Mouse (Mus musculus): Measurements from ENCODE around the gene Gm10643.

Gm10643 gene

DNA sequence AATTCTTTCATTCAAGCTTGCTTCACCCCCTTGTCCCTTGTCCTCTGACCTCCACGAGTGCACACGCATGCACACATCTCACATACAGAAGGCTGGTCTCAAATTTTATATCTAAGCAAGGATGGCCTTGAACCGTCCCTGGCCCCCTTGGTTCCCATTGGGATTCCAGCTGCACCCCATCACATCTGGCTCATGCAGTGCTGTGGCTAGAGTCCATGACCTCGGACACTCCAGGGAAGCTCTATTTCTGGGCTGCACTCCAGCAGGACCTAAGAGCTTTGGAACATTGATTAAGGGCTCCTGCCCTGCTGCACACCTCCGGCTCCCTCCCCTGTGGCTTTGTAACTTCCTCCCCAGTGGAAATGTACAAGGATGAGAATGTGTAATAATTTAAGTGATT lies 26.9 kb downstream of the Gm10643 start:
- DNase-seq: peak; percentile 26

DNA sequence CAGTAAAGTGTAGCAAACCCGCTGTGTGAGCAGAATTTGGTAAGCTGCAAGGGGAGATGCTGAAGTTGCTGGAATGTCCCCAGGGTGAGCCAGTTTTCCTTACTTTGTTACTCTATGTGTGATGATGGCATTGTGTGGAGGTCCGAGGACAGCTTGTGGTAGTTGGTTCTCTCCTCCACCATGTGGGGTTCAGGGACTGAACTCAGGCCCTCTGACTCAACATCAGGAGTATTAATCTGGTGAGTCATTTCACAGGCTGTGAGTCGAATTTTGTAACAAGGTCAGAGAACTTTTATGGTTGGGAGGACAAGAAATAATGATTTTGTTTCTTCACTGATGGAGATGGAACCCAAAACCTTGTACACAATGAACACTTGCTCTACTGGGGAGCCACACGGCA lies 32.2 kb downstream of the Gm10643 start:
- no peak for DNase-seq

DNA sequence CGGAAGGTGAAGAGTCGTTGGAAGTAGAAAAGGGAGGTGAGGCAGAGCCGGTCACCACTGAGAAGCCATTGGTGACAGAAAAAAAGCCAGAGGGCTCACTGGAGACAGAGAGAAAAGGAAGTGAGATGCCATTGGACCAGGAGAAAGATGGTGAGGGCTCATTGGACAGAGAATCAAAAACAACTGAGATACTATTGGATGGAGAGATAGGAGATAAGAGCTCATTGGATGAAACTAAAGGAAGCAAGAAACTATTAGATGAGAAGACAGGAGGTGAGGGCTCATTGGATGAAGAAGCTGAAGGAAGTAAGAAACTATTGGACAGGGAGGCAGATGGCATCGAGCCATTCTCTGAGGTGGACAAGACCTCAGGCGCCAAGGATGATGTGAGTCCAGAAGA lies 35.7 kb downstream of the Gm10643 start:
- no peak for DNase-seq

DNA sequence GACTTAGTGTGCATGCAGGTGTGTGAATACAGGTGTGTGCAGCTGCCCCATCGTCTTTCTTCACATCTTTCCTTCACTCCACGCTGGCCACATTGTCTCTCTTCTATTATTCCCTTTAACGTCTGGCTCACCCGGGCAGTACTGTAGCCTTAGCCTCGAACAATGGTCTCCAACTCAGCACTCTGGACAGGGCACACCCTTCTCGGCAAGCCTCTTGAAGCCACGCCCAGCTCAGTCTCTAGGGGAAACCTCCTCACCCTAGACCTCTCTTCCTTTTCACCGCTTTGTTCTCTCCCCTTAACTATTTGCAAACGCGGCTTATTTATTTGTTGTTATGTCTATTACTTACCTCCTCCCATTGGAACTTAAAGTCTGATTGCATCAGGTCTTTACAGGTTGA lies 37.5 kb downstream of the Gm10643 start:
- DNase-seq: no peak

DNA sequence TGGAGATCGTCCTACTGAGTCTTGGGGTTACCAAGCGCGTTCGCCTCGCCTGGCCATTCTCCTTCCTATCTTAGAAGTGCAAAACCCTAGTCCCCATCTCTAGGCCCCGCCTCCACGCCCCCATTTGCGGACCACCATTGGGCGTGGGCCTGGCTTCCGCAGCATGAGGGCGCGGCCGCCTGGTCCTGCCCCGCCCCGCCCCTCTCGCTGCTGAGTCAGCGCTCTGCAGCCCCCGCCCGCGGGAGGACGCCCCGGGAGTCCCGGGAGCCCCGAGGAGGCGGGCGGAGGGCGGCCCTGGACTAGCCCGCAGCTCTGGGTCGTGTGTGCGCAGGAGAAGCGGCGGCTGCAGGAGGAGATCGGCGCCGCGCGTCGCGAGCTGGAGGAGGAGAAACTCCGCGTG lies 39.1 kb downstream of the Gm10643 start:
- no peak for DNase-seq

DNA sequence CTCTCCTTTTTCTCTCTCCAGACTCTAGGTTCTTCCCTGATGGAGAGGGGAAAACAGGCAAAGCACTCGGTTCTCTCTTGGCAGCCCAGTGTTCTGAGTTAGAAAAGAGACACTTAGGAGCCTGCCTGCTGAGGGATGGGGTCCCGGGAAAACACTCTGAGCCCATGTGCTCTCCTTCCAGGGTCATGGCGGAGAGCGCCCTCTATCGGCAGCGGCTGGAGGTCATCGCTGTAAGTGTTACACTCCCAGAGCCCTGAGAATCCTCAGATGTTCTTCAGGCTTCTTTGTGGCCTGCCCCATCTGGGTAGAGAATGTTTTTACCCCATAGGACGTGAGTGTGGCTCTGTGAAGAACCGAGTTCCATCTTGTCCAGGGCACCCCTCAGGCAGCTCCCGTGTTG lies 40.8 kb downstream of the Gm10643 start:
- DNase-seq: peak; percentile 59

DNA sequence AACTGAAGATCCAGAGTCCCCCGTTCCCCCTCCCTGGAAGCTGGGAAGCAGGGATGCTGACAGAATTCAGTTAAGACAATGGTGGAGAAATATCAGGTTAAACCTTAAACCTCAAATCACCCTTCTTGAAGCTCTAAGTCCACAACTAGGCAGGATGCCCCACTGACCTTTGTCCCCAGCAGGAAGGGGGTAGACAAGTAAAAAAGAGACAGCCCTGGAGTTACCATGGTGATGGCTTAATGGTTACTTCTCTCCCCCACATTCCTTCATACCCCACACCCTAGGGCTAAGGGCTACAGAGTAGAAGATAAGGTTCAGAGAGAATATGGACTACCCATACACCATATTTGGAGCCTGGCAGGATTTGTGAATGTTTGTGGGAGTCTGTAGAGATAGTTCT lies 41.3 kb downstream of the Gm10643 start:
- peak; percentile 89 for DNase-seq

DNA sequence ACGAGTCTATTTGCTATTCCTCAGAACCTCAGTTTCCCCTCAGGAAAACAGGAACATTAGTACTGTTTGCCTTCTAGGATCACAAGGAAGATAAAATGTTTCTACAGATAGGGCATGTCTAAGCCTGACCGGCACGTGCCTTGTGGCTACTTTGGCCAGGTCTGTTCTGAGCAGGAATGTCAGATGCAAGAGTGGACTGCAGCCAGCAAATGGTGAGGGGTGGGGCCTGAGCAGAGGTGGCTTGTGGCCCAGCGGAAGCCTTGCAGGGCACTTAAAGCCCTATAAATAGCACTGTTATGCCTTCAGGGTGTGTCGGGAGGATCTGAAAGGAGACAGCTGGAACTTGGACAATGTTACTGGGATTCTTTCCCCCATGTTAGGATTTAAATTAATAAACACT lies 41.9 kb downstream of the Gm10643 start:
- peak; percentile 89 for DNase-seq

DNA sequence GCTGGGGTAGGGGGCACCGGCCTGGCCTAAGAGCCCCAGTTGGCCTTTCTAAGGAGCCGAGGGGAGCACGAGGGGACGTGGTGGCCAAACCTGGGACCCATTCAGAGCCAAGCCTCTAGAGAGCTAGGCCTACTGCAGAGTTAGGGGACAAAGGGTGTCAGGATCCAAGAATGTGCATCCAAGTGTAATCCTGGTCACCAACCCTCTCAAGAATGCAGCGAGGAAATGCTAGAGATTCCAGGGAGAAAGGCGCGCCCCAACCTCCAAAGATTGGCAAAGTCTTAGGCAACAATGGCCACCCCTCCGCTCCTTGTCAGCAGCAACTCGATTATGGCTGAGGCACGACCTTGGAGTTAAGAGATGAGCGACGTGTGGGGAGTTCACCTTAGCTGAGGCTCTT lies 43.4 kb downstream of the Gm10643 start:
- peak; percentile 38 for DNase-seq

DNA sequence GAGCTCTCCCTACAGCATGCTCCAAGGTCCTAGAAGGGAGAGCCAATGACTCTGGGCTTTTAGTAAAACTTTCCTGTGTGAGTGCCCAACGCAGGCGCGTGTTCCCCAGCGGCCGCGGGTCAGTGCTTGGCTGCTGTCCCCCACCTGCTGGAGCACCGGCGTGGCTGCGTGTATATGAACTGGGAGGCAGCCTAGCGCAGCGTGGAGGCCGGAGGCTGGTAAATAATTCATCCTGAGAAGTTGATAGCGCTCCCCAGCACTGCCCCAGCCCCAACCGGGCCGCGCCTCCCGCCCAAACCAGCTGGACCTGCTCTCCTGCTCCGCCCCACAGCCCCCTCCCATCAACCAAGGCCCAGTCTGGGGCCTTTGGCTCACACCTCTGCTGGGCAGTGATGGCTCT lies 43.8 kb downstream of the Gm10643 start, which contains the start of gene Palm3:
TSS of gene Palm3 (plus strand) at position 376 of the 400 bp plus-strand sequence.
- peak; percentile 89 for DNase-seq

DNA sequence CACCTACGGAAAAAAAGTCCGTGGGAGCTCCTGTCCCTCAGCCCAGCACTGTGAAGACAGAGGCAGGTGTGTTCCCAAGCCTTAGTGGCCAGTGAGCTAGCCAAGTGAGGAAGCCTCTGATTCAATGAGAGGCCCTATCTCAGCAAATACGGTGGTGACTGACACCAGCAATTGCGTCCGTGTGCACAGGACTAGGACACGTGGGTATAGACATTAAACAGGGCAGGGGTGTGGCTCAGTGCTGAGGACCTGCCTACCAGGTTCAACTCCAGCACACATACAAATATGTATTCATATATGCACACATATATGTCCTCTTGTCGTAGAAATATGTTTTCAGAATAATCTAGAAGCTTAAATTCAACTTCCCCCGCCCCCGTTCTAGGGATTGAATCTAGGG lies 45.2 kb downstream of the Gm10643 start:
- no peak for DNase-seq

DNA sequence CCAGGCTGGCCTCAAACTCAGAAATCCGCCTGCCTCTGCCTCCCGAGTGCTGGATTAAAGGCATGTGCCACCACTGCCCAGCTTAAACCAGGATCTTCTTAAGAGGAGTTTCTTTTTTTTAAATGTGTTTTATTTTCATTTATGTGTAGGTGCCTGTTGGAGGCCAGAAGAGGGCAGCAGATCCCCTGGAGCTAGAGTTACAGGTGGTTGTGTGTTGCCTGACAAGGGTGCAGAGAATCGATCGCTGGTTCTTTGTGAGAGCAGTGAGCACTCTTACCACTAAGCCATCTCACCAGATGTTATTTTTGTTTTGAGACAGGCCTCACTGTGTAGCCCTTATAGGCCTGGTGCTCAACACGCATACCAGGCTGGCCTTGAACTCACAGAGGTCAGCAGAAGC lies 49.1 kb downstream of the Gm10643 start:
- no peak for DNase-seq
